Mouse (Mus musculus) limb, embryonic 14.5 days (tissue): ENCODE data around the gene Fgf3. TPM values are rescaled to one million over a fixed set of nuclear protein-coding genes. Genes with fewer than 3 reads are reported as not detected.
A peak's percentile ranks its signal among the peaks of the same experiment; 100 is the strongest.

Experiments
- ATAC-seq: fragments of 200-750 bp; cut with Nextera tagmentation; 2 replicates; pipeline ENCODE4 v1.8.0; 2017; ENCODE audit warnings: low read depth, moderate number of reproducible peaks, moderate TSS enrichment; ENCODE audit not compliant: low FRiP score
- DNase-seq: peaks from one replicate; pipeline ENCODE4 v3.0.0-alpha.2; 2015; ENCODE audit warnings: low spot score
- H3K27ac ChIP-seq: fragments of 300-500 bp; sonication (generic); replicated peaks from 2 replicates; pipeline ENCODE4 v1.5.1; 2014; ENCODE audit warnings: low read depth, mild to moderate bottlenecking, low read length, moderate library complexity, mixed read lengths
- H3K27me3 ChIP-seq: fragments of 300-500 bp; sonication (generic); 2 replicates; pipeline ENCODE4 v1.6.1; 2014; ENCODE audit warnings: low read length, mixed read lengths; ENCODE audit not compliant: control insufficient read depth, insufficient read depth
- H3K36me3 ChIP-seq: fragments of 300-500 bp; sonication (generic); 2 replicates; pipeline ENCODE4 v1.6.1; 2014; ENCODE audit warnings: mild to moderate bottlenecking, low read length, moderate library complexity, mixed read lengths; ENCODE audit not compliant: control insufficient read depth, insufficient read depth
- H3K4me1 ChIP-seq: fragments of 300-500 bp; sonication (generic); 2 replicates; pipeline ENCODE4 v1.6.1; 2014; ENCODE audit warnings: antibody characterized with exemption, low read length, mixed read lengths; ENCODE audit not compliant: control insufficient read depth, insufficient read depth
- H3K4me2 ChIP-seq: fragments of 300-500 bp; sonication (generic); replicated peaks from 2 replicates; pipeline ENCODE4 v1.6.1; 2014; ENCODE audit warnings: low read depth, mild to moderate bottlenecking, low read length, moderate library complexity; ENCODE audit not compliant: severe bottlenecking
- H3K4me3 ChIP-seq: fragments of 300-500 bp; sonication (generic); replicated peaks from 2 replicates; pipeline ENCODE4 v1.5.1; 2014; ENCODE audit warnings: low read length
- H3K9ac ChIP-seq: fragments of 300-500 bp; sonication (generic); 2 replicates; pipeline ENCODE4 v1.6.1; 2014; ENCODE audit warnings: mild to moderate bottlenecking, low read depth, low read length, moderate library complexity; ENCODE audit not compliant: severe bottlenecking
- H3K9me3 ChIP-seq: fragments of 300-500 bp; sonication (generic); 2 replicates; pipeline ENCODE4 v1.6.1; 2016; ENCODE audit warnings: low read length; ENCODE audit not compliant: control insufficient read depth
- POLR2A ChIP-seq: fragments of 200-500 bp; IDR thresholded peaks from 2 replicates; pipeline ENCODE4 v1.8.0; 2012; ENCODE audit warnings: inconsistent platforms, mild to moderate bottlenecking, moderate library complexity, borderline replicate concordance; ENCODE audit not compliant: insufficient read depth, insufficient read length; ENCODE audit errors: extremely low read depth
- WGBS: fragments of 180-500 bp; shearing (Covaris S2); extraction: QIAGEN DNeasy Blood & Tissue Kit; methylation state at CpG from one replicate; pipeline ENCODE4 v1.1.7; 2014; 5-methylcytosine and 5-hydroxymethylcytosine counted together
- polyA plus RNA-seq, 2 experiments: library from polyadenylated mRNA; depleted of rRNA in 1 of 2; stranded (reverse) in 1 of 2; unstranded in 1 of 2; fragments of >200 nt; fragmentation: Nextera tagmentation in 1 of 2; extraction: Ambion mirVana in 1 of 2; gene quantifications; 2 replicates each; pipeline versions ENCODE4 v1.2.1 to v1.2.3; 2012 to 2014

The Fgf3 gene
- polyA plus RNA-seq, 2 experiments, result 0.20 to 0.32 TPM

- no peak for TF ChIP-seq POLR2A
- no peaks in the 10 kb centered on the region for H3K4me1 ChIP-seq
- H3K9me3 ChIP-seq, result no peaks in the 10 kb centered on the region
- H3K27me3 ChIP-seq, result no peaks in the 10 kb centered on the region
- DNase-seq (no peak), ATAC-seq (no peak)
- H3K36me3 ChIP-seq, result no peaks in the 10 kb centered on the region
- no peak overlapping the region for H3K4me2 ChIP-seq
- H3K4me3 ChIP-seq, result no peak overlapping the region
- H3K9ac ChIP-seq, result no peak overlapping the region
- 70% methylated on average over 9 of the region's 9 CpGs for WGBS
- H3K27ac ChIP-seq, result no peak overlapping the region
Measured at GRCm38 (mm10) chr7:144795976-144796474, 41.9 kb upstream of the Fgf3 start.

- Histone ChIP-seq H3K27ac (no peak overlapping the region), H3K9me3 (no peaks in the 10 kb centered on the region), H3K36me3 (no peaks in the 10 kb centered on the region), H3K9ac (0 out of 2 replicates have a peak overlapping the region, but pooled peaks have one; percentile 16), H3K4me3 (no peak overlapping the region), H3K4me1 (no peaks in the 10 kb centered on the region), H3K27me3 (no peaks in the 10 kb centered on the region), H3K4me2 (no peak overlapping the region)
- DNase-seq, result no peak
- 59% methylated on average over 17 of the region's 17 CpGs for WGBS
- ATAC-seq, result no peak
- no peak for TF ChIP-seq POLR2A
Measured at GRCm38 (mm10) chr7:144796986-144797735, 40.7 kb upstream of the Fgf3 start.

GRCm38 (mm10) chr7:144798471-144798870 is 39.4 kb upstream of the Fgf3 start:
- no peak for TF ChIP-seq POLR2A
- no peaks in the 10 kb centered on the region for H3K36me3 ChIP-seq
- no peak overlapping the region for H3K9ac ChIP-seq
- DNase-seq (peak; percentile 44), ATAC-seq (no peak)
- no peak overlapping the region for H3K27ac ChIP-seq
- H3K27me3 ChIP-seq, result no peaks in the 10 kb centered on the region
- 17% methylated on average over 1 of the region's 1 CpGs for WGBS
- no peak overlapping the region for H3K4me3 ChIP-seq
- no peaks in the 10 kb centered on the region for H3K9me3 ChIP-seq
- no peaks in the 10 kb centered on the region for H3K4me1 ChIP-seq
- no peak overlapping the region for H3K4me2 ChIP-seq

GRCm38 (mm10) chr7:144807036-144807435 is 30.8 kb upstream of the Fgf3 start:
- no peak for DNase-seq
- Histone ChIP-seq H3K9ac (no peak overlapping the region), H3K27me3 (no peaks in the 10 kb centered on the region), H3K4me3 (no peak overlapping the region), H3K4me1 (no peaks in the 10 kb centered on the region), H3K4me2 (no peak overlapping the region), H3K36me3 (no peaks in the 10 kb centered on the region), H3K9me3 (no peaks in the 10 kb centered on the region), H3K27ac (no peak overlapping the region)
- no peak for TF ChIP-seq POLR2A
- no peak for ATAC-seq
- WGBS, result 55% methylated on average over 6 of the region's 6 CpGs

- no peak overlapping the region for H3K4me2 ChIP-seq
- H3K9ac ChIP-seq, result no peak overlapping the region
- TF ChIP-seq POLR2A, result no peak
- no peak overlapping the region for H3K27ac ChIP-seq
- H3K27me3 ChIP-seq, result no peaks in the 10 kb centered on the region
- 66% methylated on average over 4 of the region's 4 CpGs for WGBS
- H3K9me3 ChIP-seq, result no peaks in the 10 kb centered on the region
- no peak overlapping the region for H3K4me3 ChIP-seq
- ATAC-seq (no peak), DNase-seq (no peak)
- H3K36me3 ChIP-seq, result no peaks in the 10 kb centered on the region
- H3K4me1 ChIP-seq, result no peaks in the 10 kb centered on the region
Measured at GRCm38 (mm10) chr7:144807976-144808577, 29.8 kb upstream of the Fgf3 start.
